Mouse (Mus musculus) lung, postnatal 0 days (tissue): ENCODE measurements at regions not wholly inside any gene's neighbourhood (a gene's known extent, or its start where the extent isn't known, plus 50 kb on each side); places are given as distances from the start of the nearest gene placed in this dataset.

Experiments
- CTCF ChIP-seq: IDR thresholded peaks from 2 replicates; pipeline ENCODE4 v1.5.1; 2016; ENCODE audit warnings: antibody characterized with exemption, mild to moderate bottlenecking
- EP300 ChIP-seq: IDR thresholded peaks from 2 replicates; pipeline ENCODE4 v1.6.1; 2016; ENCODE audit warnings: antibody characterized with exemption, mild to moderate bottlenecking, control low read depth

DNA sequence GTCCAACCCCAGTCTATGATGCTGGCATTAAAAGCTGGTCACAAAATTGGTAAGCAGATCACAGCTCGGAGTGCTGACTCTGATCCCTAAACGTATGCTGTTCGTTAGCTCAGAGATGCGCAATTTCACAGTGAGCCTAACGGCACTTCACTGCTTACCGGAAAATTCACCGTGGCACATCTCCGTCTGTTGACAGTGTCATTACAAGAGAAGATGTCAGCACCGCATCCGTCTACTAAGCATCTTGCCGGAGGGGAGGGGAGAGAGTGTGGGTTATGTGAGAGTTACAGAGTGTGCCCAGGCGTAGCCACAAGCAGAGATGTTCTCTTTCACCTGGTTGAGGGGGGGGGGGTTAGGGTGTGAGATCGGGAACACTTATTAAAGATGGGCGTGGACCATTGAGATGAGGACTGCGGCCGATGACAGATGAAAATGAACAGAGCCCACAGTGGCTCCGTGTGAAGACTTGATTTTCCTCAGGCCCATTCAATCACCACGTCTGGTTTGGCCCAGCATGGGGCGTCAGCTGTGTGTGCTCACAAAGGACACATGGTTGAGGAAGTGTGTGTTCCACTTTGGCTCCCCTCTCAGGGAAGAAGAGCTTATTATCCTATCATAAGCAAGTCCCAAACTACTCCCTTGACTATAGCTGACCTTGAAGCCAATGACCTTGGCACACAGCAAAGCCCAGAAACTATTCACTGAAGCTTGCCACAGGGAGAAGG lies 103.4 kb upstream of the Kazn start:
- TF ChIP-seq CTCF (no peak), EP300 (no peak)
